Mouse (Mus musculus) lung, adult 2 months (tissue): ENCODE measurements around the gene Ak2.

Experiments used
- CTCF ChIP-seq: fragments of 200-500 bp; IDR thresholded peaks from 2 replicates; pipeline ENCODE4 v1.5.1; 2011; ENCODE audit warnings: mild to moderate bottlenecking, low read length, control low read depth; ENCODE audit not compliant: insufficient read depth
- POLR2A ChIP-seq: fragments of 200-500 bp; IDR thresholded peaks from 2 replicates; pipeline ENCODE4 v1.6.1; 2011; ENCODE audit warnings: low read depth, mild to moderate bottlenecking, control low read depth, low read length, borderline replicate concordance; ENCODE audit errors: extremely low read depth

- no peak for TF ChIP-seq POLR2A
- TF ChIP-seq CTCF = no peak
Observed at GRCm38 (mm10) chr4:128946736-128947135, 45.0 kb upstream of the Ak2 start.
